Mouse (Mus musculus) spleen, adult 2 months (tissue): Measurements from ENCODE around the gene Gle1.

ENCODE experiments used
- CTCF ChIP-seq: fragments of 200-500 bp; IDR thresholded peaks from 2 replicates; pipeline ENCODE4 v1.5.1; 2011; ENCODE audit warnings: mild to moderate bottlenecking, inconsistent platforms; ENCODE audit not compliant: insufficient read depth, insufficient read length, insufficient replicate concordance; ENCODE audit errors: extremely low read depth
- POLR2A ChIP-seq: fragments of 200-500 bp; IDR thresholded peaks from 2 replicates; pipeline ENCODE4 v1.6.1; 2011; ENCODE audit warnings: low read depth, low read length, inconsistent platforms

DNA sequence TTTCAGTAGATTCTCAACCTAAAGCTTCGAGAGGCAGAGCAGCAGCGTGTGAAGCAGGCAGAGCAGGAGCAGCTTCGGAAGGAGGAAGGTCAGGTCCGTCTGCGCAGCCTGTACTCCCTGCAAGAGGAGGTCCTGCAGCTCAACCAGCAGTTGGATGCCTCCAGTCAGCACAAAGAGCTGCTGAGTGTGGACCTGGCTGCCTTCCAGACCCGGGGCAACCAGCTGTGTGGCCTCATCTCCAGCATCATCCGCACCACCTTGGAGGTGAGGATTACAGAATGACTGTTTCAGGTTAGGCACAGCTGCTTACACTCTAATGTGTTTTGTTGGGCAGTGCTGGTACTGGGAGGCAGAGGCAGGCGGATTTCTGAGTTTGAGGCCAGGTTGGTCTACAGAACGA is 4.8 kb downstream of the Gle1 start:
- TF ChIP-seq POLR2A (no peak), CTCF (no peak)
